Mouse (Mus musculus) CH12.LX (cell line): ENCODE results near the gene Gtf2a2. TPM values are rescaled to one million over a fixed set of nuclear protein-coding genes. Genes with fewer than 3 reads are reported as not detected.

ENCODE experiments used
- DNase-seq: peaks from one replicate; pipeline ENCODE4 v3.0.0-alpha.2; 2013; ENCODE audit errors: extremely low read depth
- H3K27ac ChIP-seq: 2 replicates; pipeline ENCODE4 v1.5.1; 2012; ENCODE audit warnings: low read depth, mild to moderate bottlenecking, control low read depth, moderate library complexity; ENCODE audit not compliant: insufficient read depth
- H3K27me3 ChIP-seq: replicated peaks from 2 replicates; pipeline ENCODE3; 2012; ENCODE audit warnings: inconsistent platforms
- H3K36me3 ChIP-seq, 2 experiments: replicated peaks in 1 of 2; 2 replicates each; pipeline versions ENCODE3 to v1.6.1; 2012; ENCODE audit warnings: inconsistent platforms in 1 of 2, low read length in 1 of 2, mild to moderate bottlenecking in 1 of 2, mixed read lengths in 1 of 2, moderate library complexity in 1 of 2; ENCODE audit not compliant: control insufficient read depth in 1 of 2, insufficient read depth in 1 of 2
- H3K4me1 ChIP-seq, 2 experiments: 2 replicates each; pipeline ENCODE4 v1.6.1; 2012; ENCODE audit warnings: inconsistent platforms in 1 of 2, moderate library complexity in 1 of 2; ENCODE audit not compliant: insufficient read depth in 2 of 2, control insufficient read depth in 1 of 2
- H3K4me2 ChIP-seq: 2 replicates; pipeline ENCODE4 v1.6.1; 2012; ENCODE audit warnings: low read depth, mild to moderate bottlenecking, control low read depth; ENCODE audit not compliant: poor library complexity, insufficient read depth, severe bottlenecking
- H3K4me3 ChIP-seq, 3 experiments: fragments of 150-350 bp in 1 of 3; sonication (generic) in 1 of 3; replicated peaks in 1 of 3; 2 replicates each; pipeline versions ENCODE3 to v1.5.1; 2011 to 2012; ENCODE audit warnings: low read depth in 2 of 3, low read length in 2 of 3, mild to moderate bottlenecking in 2 of 3, moderate library complexity in 2 of 3, control low read depth in 1 of 3, improper control_type of control experiment in 1 of 3, inconsistent platforms in 1 of 3, mixed read lengths in 1 of 3; ENCODE audit not compliant: poor library complexity in 1 of 3
- H3K79me2 ChIP-seq: replicated peaks from 2 replicates; pipeline ENCODE4 v1.6.1; 2012; ENCODE audit warnings: mild to moderate bottlenecking, moderate library complexity; ENCODE audit not compliant: control insufficient read depth, poor library complexity, insufficient read depth, severe bottlenecking; ENCODE audit errors: extremely low read depth
- H3K9ac ChIP-seq: 2 replicates; pipeline ENCODE4 v1.6.1; 2012; ENCODE audit warnings: low read depth, mild to moderate bottlenecking, control low read depth, moderate library complexity; ENCODE audit not compliant: insufficient read depth
- H3K9me3 ChIP-seq: replicated peaks from 2 replicates; pipeline ENCODE3; 2012; ENCODE audit warnings: low read length, inconsistent platforms, mixed read lengths
- CHD1 ChIP-seq: IDR thresholded peaks from 2 replicates; pipeline ENCODE4 v1.6.1; 2012; ENCODE audit warnings: low read depth, low read length, improper control_type of control experiment, inconsistent platforms
- CTCF ChIP-seq, 2 experiments: IDR thresholded peaks in 1 of 2; conservative IDR thresholded peaks in 1 of 2; 2 replicates each; pipeline ENCODE4 v1.5.1; 2011 to 2012; ENCODE audit warnings: low read depth in 2 of 2, low read length in 2 of 2, improper control_type of control experiment in 1 of 2, inconsistent platforms in 1 of 2, mild to moderate bottlenecking in 1 of 2, moderate library complexity in 1 of 2
- EP300 ChIP-seq: IDR thresholded peaks from 2 replicates; pipeline ENCODE4 v1.6.1; 2011; ENCODE audit warnings: low read length, improper control_type of control experiment
- ETS1 ChIP-seq: conservative IDR thresholded peaks from 2 replicates; pipeline ENCODE4 v1.6.1; 2012; ENCODE audit warnings: low read depth, mild to moderate bottlenecking, inconsistent platforms, low read length, improper control_type of control experiment, moderate library complexity
- GABPA ChIP-seq: IDR thresholded peaks from 2 replicates; pipeline ENCODE4 v1.6.1; 2012; ENCODE audit warnings: low read depth, low read length, improper control_type of control experiment, inconsistent platforms; ENCODE audit not compliant: insufficient replicate concordance
- HCFC1 ChIP-seq: IDR thresholded peaks from 2 replicates; pipeline ENCODE4 v1.6.1; 2012; ENCODE audit warnings: low read depth, mild to moderate bottlenecking, inconsistent platforms, low read length, improper control_type of control experiment
- JUN ChIP-seq: IDR thresholded peaks from 2 replicates; pipeline ENCODE4 v1.6.1; 2011; ENCODE audit warnings: low read depth, mild to moderate bottlenecking, low read length, improper control_type of control experiment, moderate library complexity; ENCODE audit not compliant: insufficient read depth
- MAFK ChIP-seq: IDR thresholded peaks from 2 replicates; pipeline ENCODE4 v1.6.1; 2011; ENCODE audit warnings: low read length, improper control_type of control experiment; ENCODE audit not compliant: insufficient replicate concordance
- MAX ChIP-seq: IDR thresholded peaks from 2 replicates; pipeline ENCODE4 v1.6.1; 2011; ENCODE audit warnings: low read length, improper control_type of control experiment
- MXI1 ChIP-seq: IDR thresholded peaks from 2 replicates; pipeline ENCODE4 v1.6.1; 2011; ENCODE audit warnings: mild to moderate bottlenecking, low read depth, low read length, improper control_type of control experiment
- NELFE ChIP-seq: IDR thresholded peaks from 2 replicates; pipeline ENCODE4 v1.6.1; 2011; ENCODE audit warnings: low read depth, low read length, improper control_type of control experiment
- POLR2A ChIP-seq: IDR thresholded peaks from 2 replicates; pipeline ENCODE4 v1.6.1; 2011; ENCODE audit warnings: low read depth, mild to moderate bottlenecking, improper control_type of control experiment, low read length
- RAD21 ChIP-seq: IDR thresholded peaks from 2 replicates; pipeline ENCODE4 v1.6.1; 2011; ENCODE audit warnings: low read depth, mild to moderate bottlenecking, low read length, improper control_type of control experiment, moderate library complexity
- SIN3A ChIP-seq: IDR thresholded peaks from 2 replicates; pipeline ENCODE4 v1.6.1; 2012; ENCODE audit warnings: low read length, improper control_type of control experiment, inconsistent platforms
- SMC3 ChIP-seq: IDR thresholded peaks from 2 replicates; pipeline ENCODE4 v1.6.1; 2011; ENCODE audit warnings: low read depth, low read length, improper control_type of control experiment
- TCF12 ChIP-seq: IDR thresholded peaks from 2 replicates; pipeline ENCODE4 v1.6.1; 2014; ENCODE audit warnings: low read depth, mild to moderate bottlenecking, inconsistent platforms, low read length, improper control_type of control experiment
- UBTF ChIP-seq: IDR thresholded peaks from 2 replicates; pipeline ENCODE4 v1.6.1; 2012; ENCODE audit warnings: low read depth, mild to moderate bottlenecking, inconsistent platforms, low read length, improper control_type of control experiment, moderate library complexity
- USF1 ChIP-seq: IDR thresholded peaks from 2 replicates; pipeline ENCODE4 v1.6.1; 2014; ENCODE audit warnings: low read depth, mild to moderate bottlenecking, inconsistent platforms, low read length, improper control_type of control experiment
- ZKSCAN1 ChIP-seq: IDR thresholded peaks from 2 replicates; pipeline ENCODE4 v1.6.1; 2012; ENCODE audit warnings: low read depth, inconsistent platforms, low read length, improper control_type of control experiment, borderline replicate concordance
- ZNF384 ChIP-seq: IDR thresholded peaks from 2 replicates; pipeline ENCODE4 v1.6.1; 2012; ENCODE audit warnings: low read depth, low read length, improper control_type of control experiment, inconsistent platforms
- dilution Hi-C: fragments of 300-500 bp; cut with MboI; formaldehyde crosslinking; loops from 2 replicates; pipeline ENCODE4 v1.14.3; 2020; ENCODE audit warnings: low sequenced_read_pairs; ENCODE audit not compliant: extremely low pct_unique_long_range_greater_than_20kb, extremely low pct_ligation_motif_present
- in situ Hi-C: fragments of 300-500 bp; cut with MboI; formaldehyde crosslinking; loops from 3 replicates; pipeline ENCODE4 v1.14.3; 2019; ENCODE audit warnings: low sequenced_read_pairs, low pct_ligation_motif_present, low pct_unique_long_range_greater_than_20kb, mixed read lengths
- polyA plus RNA-seq: library from polyadenylated mRNA; unstranded; fragments of >175 nt; gene quantifications from 2 replicates; pipeline ENCODE4 v1.2.1, GENCODE M21; 2012; ENCODE audit warnings: low read depth; ENCODE audit not compliant: insufficient read length
- total RNA-seq, 2 experiments: library from RNA; depleted of rRNA; stranded (reverse); fragments of 300-350 nt in 1 of 2; fragments of >200 nt in 1 of 2; gene quantifications; 2 replicates each; pipeline ENCODE4 v1.2.3; 2012 to 2014

The Gtf2a2 gene
- total and polyA plus RNA-seq, 3 experiments: 51.1 to 156 (median 109) TPM

- Histone ChIP-seq H3K79me2 (peaks cover 29% of the 10 kb centered on the region), H3K4me1 (peaks cover 0 to 32% of the 10 kb centered on the region in 2 experiments; a peak in 2 of 4 replicates), H3K27me3 (no peaks in the 10 kb centered on the region), H3K9me3 (no peaks in the 10 kb centered on the region), H3K4me3 (no peak overlapping the region), H3K4me2 (no peak overlapping the region; the same call in 1 of the 2 replicates)
- in situ Hi-C loops: no loop called here
- no peak for TF ChIP-seq ZKSCAN1
- no peak for TF ChIP-seq TCF12
- TF ChIP-seq MAFK: peak; percentile 92
- TF ChIP-seq, all 38 proteins: peak for 1
- Histone ChIP-seq H3K36me3 (peaks cover 3 to 36% of the 10 kb centered on the region in 2 experiments), H3K9ac (no peak overlapping the region), H3K27ac (no peak overlapping the region)
- dilution Hi-C loops: no loop called here
- DNase-seq: no peak
These were observed 3.3 kb downstream of the Gtf2a2 start for GRCm38 (mm10) chr9:70015632-70016031.

GRCm38 (mm10) chr9:70018879-70019278 is 6.5 kb downstream of the Gtf2a2 start:
- no peak for TF ChIP-seq CHD1
- no peak for TF ChIP-seq ETS1
- TF ChIP-seq UBTF: no peak
- no peak for TF ChIP-seq HCFC1
- no peak for TF ChIP-seq JUN
- TF ChIP-seq MAX: no peak
- TF ChIP-seq RAD21: peak; percentile 65
- no peak for TF ChIP-seq POLR2A
- TF ChIP-seq SIN3A: no peak
- TF ChIP-seq ZNF384: no peak
- no peak for TF ChIP-seq EP300
- no peak for TF ChIP-seq MAFK
- no peak for TF ChIP-seq MXI1
- no peak for TF ChIP-seq USF1
- no peak for TF ChIP-seq NELFE
- no peak for TF ChIP-seq TCF12
- no peak for TF ChIP-seq GABPA
- TF ChIP-seq SMC3: peak; percentile 50
- TF ChIP-seq CTCF (conservative IDR thresholded peaks at IDR 0.05 in 1 of 2, IDR thresholded peaks at IDR 0.05 in 1 of 2; ENCODE audit: low read depth in 2 of 2, low read length in 2 of 2): peak in 1 of 2 experiments; percentile 67; a peak in 2 of 4 replicates
- in situ Hi-C loops: no loop called here
- Histone ChIP-seq H3K4me2 (no peak overlapping the region), H3K9me3 (no peaks in the 10 kb centered on the region), H3K9ac (no peak overlapping the region), H3K36me3 (peaks cover 5 to 53% of the 10 kb centered on the region in 2 experiments), H3K79me2 (peaks cover 18% of the 10 kb centered on the region), H3K27ac (no peak overlapping the region), H3K4me3 (no peak overlapping the region), H3K4me1 (peaks cover 0 to 26% of the 10 kb centered on the region in 2 experiments; a peak in 2 of 4 replicates), H3K27me3 (no peaks in the 10 kb centered on the region)
- dilution Hi-C loops: no loop called here
- DNase-seq: peak; percentile 38
